Mouse (Mus musculus) liver, embryonic 11.5 days (tissue): ENCODE results near the gene Tmem116. TPM values are rescaled to one million over a fixed set of nuclear protein-coding genes. Genes with fewer than 3 reads are reported as not detected.

Experiments
- ATAC-seq: fragments of 200-750 bp; cut with Nextera tagmentation; replicated peaks from 2 replicates; pipeline ENCODE4 v1.8.0; 2017; ENCODE audit warnings: moderate number of reproducible peaks, mild to moderate bottlenecking, moderate TSS enrichment, moderate library complexity; ENCODE audit not compliant: low FRiP score
- DNase-seq: peaks from one replicate; pipeline ENCODE4 v3.0.0-alpha.2; 2017; ENCODE audit warnings: low spot score
- H3K27ac ChIP-seq: fragments of 300-500 bp; sonication (generic); 2 replicates; pipeline ENCODE4 v1.5.1; 2014; ENCODE audit warnings: mild to moderate bottlenecking, low read depth, low read length, control low read depth
- H3K27me3 ChIP-seq: fragments of 300-500 bp; sonication (generic); replicated peaks from 2 replicates; pipeline ENCODE4 v1.6.1; 2014; ENCODE audit warnings: low read length, mixed read lengths; ENCODE audit not compliant: control insufficient read depth, insufficient read depth
- H3K36me3 ChIP-seq: fragments of 300-500 bp; sonication (generic); 2 replicates; pipeline ENCODE4 v1.6.1; 2014; ENCODE audit warnings: mild to moderate bottlenecking, low read length, moderate library complexity, mixed read lengths; ENCODE audit not compliant: control insufficient read depth, insufficient read depth
- H3K4me1 ChIP-seq: fragments of 300-500 bp; sonication (generic); replicated peaks from 2 replicates; pipeline ENCODE4 v1.6.1; 2014; ENCODE audit warnings: low read length, mixed read lengths; ENCODE audit not compliant: control insufficient read depth, insufficient read depth
- H3K4me2 ChIP-seq: fragments of 300-500 bp; sonication (generic); 2 replicates; pipeline ENCODE4 v1.6.1; 2014; ENCODE audit warnings: mild to moderate bottlenecking, control low read depth, moderate library complexity
- H3K4me3 ChIP-seq: fragments of 300-500 bp; sonication (generic); 2 replicates; pipeline ENCODE4 v1.5.1; 2014; ENCODE audit warnings: low read depth, low read length, control low read depth
- H3K9ac ChIP-seq: fragments of 300-500 bp; sonication (generic); 2 replicates; pipeline ENCODE4 v1.6.1; 2014; ENCODE audit warnings: low read depth, low read length, control low read depth
- H3K9me3 ChIP-seq: fragments of 300-500 bp; sonication (generic); 2 replicates; pipeline ENCODE4 v1.6.1; 2016; ENCODE audit warnings: low read length, inconsistent platforms, mixed read lengths; ENCODE audit not compliant: control insufficient read depth
- WGBS: fragments of 180-500 bp; shearing (Covaris S2); extraction: QIAGEN DNeasy Blood & Tissue Kit; methylation state at CpG from one replicate; pipeline ENCODE4 v1.1.7; 2014; 5-methylcytosine and 5-hydroxymethylcytosine counted together
- polyA plus RNA-seq: library from polyadenylated mRNA; unstranded; fragments of >200 nt; fragmentation: Nextera tagmentation; extraction: Ambion mirVana; gene quantifications from 2 replicates; pipeline ENCODE4 v1.2.1, GENCODE M21; 2014

Tmem116 gene
- polyA plus RNA-seq: 1.1 and 2.6 TPM in 2 replicates

DNA sequence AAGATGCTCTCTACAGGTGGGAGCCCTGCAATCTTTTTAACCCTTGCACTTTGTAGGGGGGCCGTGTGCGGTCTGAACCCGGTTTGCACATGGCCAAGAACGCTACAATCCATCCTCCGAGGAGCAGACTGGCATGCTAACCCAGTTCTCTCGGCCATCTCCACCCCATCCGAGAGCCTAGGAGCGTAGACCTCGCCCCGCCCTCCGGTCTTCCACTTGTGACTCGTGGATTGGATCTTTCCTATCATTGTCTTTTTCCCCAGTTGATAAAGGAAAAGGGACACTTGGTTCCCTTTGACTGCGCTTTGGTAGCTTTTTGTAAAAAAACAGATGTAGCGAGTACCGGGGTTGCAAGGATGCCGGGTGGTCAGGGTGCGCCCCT, at the start of gene Tmem116:
Gene Tmem116 (plus strand): TSS at position 250 of the 382 bp plus-strand sequence.
- H3K4me1 ChIP-seq: peaks cover 27% of the 10 kb centered on the region

DNA sequence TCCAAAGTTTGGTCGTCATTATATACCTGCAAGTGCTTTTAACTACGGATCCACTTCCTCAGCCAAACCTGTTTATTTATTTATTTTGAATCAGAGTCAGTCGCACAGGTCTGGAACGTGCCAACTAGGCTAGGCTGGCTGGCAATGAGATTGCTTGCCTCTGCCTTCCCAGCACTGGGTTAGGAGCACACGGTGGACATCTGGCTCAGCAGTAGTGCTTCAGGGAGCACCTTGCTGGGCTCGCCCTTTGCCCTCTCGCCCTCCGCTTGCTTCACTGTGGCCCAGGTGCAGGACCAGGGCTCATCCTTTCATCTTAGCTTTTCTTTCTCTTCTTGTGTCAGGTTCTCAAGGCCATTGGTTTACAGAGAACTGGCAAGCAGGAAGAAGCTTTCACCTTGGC, 43.8 kb upstream of the Tmem116 start:
- H3K4me1 ChIP-seq: no peaks in the 10 kb centered on the region; the same call in 1 of the 2 replicates
- no peak overlapping the region for H3K4me3 ChIP-seq
- ATAC-seq (no peak), DNase-seq (no peak)
- no peak overlapping the region for H3K4me2 ChIP-seq
- no peak overlapping the region for H3K9ac ChIP-seq
- peaks cover 38% of the 10 kb centered on the region for H3K36me3 ChIP-seq
- H3K9me3 ChIP-seq: no peaks in the 10 kb centered on the region
- no peaks in the 10 kb centered on the region for H3K27me3 ChIP-seq
- H3K27ac ChIP-seq: no peak overlapping the region
- WGBS: 88% methylated on average over 8 of the region's 8 CpGs

More for the DNA sequence above, at the start of gene Tmem116:
- H3K4me3 ChIP-seq: peak within 1 kb of the TSS; percentile 74
- under 1% methylated on average over 17 of the region's 17 CpGs for WGBS
- H3K4me2 ChIP-seq: peak within 1 kb of the TSS; percentile 87
- ATAC-seq (peak; percentile 53), DNase-seq (peak; percentile 59)
- peaks cover 22% of the 10 kb centered on the region for H3K36me3 ChIP-seq
- no peaks in the 10 kb centered on the region for H3K27me3 ChIP-seq
- H3K9me3 ChIP-seq: no peaks in the 10 kb centered on the region
- H3K9ac ChIP-seq: peak within 1 kb of the TSS; percentile 97
- H3K27ac ChIP-seq: peak within 1 kb of the TSS; percentile 91

DNA sequence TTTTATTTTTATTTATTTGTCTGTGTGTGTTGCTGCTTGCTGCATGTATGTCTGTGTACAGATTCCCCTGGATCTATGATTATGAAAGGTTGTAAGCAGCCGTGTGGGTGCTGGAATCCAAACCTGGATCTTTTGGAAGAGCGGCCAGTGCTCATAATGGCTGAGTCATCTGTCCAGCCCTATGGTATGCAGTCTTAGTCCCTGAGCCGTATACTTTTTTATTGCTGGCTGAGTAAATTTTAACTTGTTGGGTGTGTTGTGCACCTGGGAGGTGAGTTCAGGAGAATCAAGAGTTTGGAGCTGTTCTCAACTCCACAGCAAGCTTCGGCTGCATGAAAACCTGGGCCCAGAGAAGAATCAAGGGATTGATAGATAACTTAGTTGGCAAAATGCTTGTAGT, 40.7 kb upstream of the Tmem116 start:
- H3K4me1 ChIP-seq: no peaks in the 10 kb centered on the region; the same call in 1 of the 2 replicates
- H3K9ac ChIP-seq: no peak overlapping the region
- no peak for ATAC-seq
- no peaks in the 10 kb centered on the region for H3K9me3 ChIP-seq
- H3K27ac ChIP-seq: no peak overlapping the region
- H3K27me3 ChIP-seq: no peaks in the 10 kb centered on the region
- H3K4me3 ChIP-seq: no peak overlapping the region
- no peak for DNase-seq
- H3K4me2 ChIP-seq: no peak overlapping the region
- H3K36me3 ChIP-seq: peaks cover 60% of the 10 kb centered on the region
- 95% methylated on average over 4 of the region's 4 CpGs for WGBS

DNA sequence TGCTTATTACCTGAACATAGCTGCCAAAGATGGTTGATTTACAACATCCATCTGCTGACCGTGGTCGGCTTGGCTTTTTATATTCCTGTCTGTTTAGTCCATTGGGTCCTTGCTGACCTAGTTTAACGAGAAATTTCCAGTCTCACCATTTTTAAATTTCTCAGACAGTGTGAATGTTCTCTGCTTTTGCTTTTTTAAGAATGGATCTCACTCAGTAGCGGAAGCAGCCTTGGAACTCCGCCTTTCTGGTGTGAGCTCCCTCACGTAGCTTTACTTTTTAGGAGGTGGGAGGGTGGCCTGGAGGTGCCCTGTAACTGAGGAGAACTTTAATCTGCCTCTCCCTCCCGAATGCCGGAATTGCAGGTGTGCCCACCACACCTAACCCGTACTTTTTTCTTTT, 31.0 kb upstream of the Tmem116 start:
- Histone ChIP-seq H3K36me3 (peaks cover 78% of the 10 kb centered on the region), H3K27me3 (no peaks in the 10 kb centered on the region), H3K9me3 (no peaks in the 10 kb centered on the region), H3K4me1 (no peaks in the 10 kb centered on the region), H3K4me2 (no peak overlapping the region), H3K4me3 (no peak overlapping the region), H3K9ac (no peak overlapping the region), H3K27ac (no peak overlapping the region)
- no peak for ATAC-seq
- 92% methylated on average over 9 of the region's 9 CpGs for WGBS
- DNase-seq: no peak

DNA sequence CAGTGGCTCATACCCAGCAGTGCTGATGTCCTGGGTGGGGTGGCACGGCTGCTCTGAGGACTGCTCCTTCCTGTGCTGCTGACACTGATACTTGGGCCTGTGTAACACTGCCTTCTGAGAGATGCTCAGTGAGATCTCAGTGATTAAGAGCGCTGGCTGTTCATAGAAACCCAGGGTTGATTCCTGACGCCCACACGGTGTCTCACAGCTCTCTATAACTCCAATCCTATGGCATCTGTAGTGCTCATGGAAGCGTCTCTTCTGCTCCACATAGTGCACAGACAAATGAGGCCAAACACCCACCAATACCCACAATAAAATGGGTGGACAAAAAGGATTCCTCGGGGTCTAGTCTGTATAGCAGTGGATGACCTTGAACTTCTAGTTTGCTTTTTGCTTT, 28.9 kb upstream of the Tmem116 start:
- Histone ChIP-seq H3K9me3 (no peaks in the 10 kb centered on the region), H3K4me1 (no peaks in the 10 kb centered on the region), H3K4me3 (no peak overlapping the region), H3K36me3 (peaks cover 77% of the 10 kb centered on the region), H3K27me3 (no peaks in the 10 kb centered on the region), H3K9ac (no peak overlapping the region), H3K4me2 (no peak overlapping the region), H3K27ac (no peak overlapping the region)
- WGBS: 88% methylated on average over 6 of the region's 6 CpGs
- no peak for ATAC-seq
- no peak for DNase-seq

DNA sequence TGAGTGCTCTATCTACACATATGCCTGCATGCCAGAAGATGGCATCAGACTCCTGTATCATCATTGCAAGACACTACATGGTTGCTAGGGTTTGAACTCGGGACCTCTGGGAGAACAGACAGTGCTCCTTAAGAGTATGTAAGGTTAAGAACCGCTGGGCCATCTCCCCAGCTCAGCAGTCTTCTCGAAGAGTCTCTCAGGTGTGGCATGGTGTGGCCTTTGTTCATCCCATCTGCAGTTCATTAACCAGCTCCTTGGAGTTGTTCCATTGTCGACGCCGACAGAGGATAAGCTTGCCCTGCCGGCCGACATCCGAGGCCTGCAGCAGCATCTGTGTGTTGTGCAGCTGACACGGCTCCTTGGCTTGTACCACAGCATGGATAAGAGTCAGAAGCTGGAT, 28.4 kb upstream of the Tmem116 start:
- DNase-seq (no peak), ATAC-seq (no peak)
- no peak overlapping the region for H3K4me2 ChIP-seq
- no peak overlapping the region for H3K27ac ChIP-seq
- WGBS: 92% methylated on average over 10 of the region's 10 CpGs
- no peak overlapping the region for H3K4me3 ChIP-seq
- H3K9ac ChIP-seq: no peak overlapping the region
- H3K27me3 ChIP-seq: no peaks in the 10 kb centered on the region
- H3K9me3 ChIP-seq: no peaks in the 10 kb centered on the region
- peaks cover 77% of the 10 kb centered on the region for H3K36me3 ChIP-seq
- H3K4me1 ChIP-seq: no peaks in the 10 kb centered on the region

DNA sequence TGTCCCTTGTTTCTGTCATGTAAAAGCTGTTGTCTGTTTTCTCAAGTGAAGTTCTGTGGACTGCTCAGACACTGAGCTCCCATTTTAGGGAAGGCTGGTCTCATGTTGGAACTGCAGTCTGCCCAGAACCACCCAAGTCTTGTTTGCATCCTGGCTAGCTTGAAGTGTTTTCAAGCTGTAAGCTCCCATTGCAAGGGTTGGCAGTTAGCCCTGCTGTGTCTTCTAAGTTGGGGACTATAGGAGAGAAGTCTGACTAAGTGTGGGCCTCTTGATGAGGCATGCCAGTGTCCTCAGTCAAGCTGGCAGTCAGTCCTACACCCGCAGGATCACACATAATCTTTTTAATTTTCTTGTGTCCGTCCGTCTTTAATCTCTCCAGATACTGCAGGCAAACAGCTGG, 22.7 kb upstream of the Tmem116 start:
- Histone ChIP-seq H3K27ac (no peak overlapping the region), H3K27me3 (no peaks in the 10 kb centered on the region), H3K9me3 (no peaks in the 10 kb centered on the region), H3K4me2 (no peak overlapping the region), H3K9ac (no peak overlapping the region), H3K36me3 (peaks cover 82% of the 10 kb centered on the region), H3K4me1 (no peaks in the 10 kb centered on the region), H3K4me3 (no peak overlapping the region)
- no peak for DNase-seq
- 92% methylated on average over 3 of the region's 3 CpGs for WGBS
- ATAC-seq: no peak

DNA sequence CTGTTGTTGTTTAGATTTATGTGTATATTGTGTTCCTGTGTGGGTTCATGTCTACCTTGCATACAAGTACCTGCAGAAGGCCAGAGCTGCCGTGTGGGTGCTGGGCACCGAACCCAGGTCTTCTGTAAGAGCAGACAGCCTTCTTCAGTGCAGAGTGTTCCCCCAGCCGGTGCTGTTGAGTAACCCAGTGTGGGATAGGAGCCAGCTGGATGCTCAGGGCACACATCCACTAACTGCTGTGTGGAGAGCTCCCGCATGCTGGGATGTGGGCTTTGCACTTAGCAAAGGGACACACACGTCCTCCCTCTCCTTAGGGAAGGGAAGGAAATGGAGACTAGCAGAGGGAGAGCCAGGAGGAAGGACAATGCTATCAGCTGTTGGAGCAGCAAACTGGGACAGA, 13.6 kb upstream of the Tmem116 start:
- ATAC-seq (no peak), DNase-seq (no peak)
- no peak overlapping the region for H3K4me3 ChIP-seq
- peaks cover 74% of the 10 kb centered on the region for H3K36me3 ChIP-seq
- H3K9me3 ChIP-seq: no peaks in the 10 kb centered on the region
- H3K4me1 ChIP-seq: no peaks in the 10 kb centered on the region
- no peak overlapping the region for H3K9ac ChIP-seq
- no peaks in the 10 kb centered on the region for H3K27me3 ChIP-seq
- H3K27ac ChIP-seq: no peak overlapping the region
- no peak overlapping the region for H3K4me2 ChIP-seq
- 87% methylated on average over 5 of the region's 5 CpGs for WGBS

DNA sequence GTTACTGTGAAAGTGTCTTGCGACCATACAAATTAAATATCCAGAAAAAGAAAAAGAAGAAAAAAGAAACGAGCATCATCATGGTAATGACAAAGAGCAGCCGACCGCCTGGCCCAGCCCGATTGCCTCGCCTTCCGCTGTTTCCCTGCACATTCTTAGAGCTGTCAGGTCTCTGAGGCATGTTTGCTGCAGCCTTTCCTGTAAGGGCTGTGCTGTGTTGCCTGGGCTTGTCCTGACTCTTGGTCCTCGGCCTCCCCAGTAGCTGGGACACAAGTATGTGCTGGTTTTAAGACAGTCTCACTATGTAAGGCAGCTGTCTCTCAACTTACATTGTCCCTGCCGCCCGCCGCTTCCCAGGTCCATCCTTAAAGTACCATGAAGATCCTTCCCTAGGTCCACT, 12.9 kb upstream of the Tmem116 start:
- H3K9ac ChIP-seq: no peak overlapping the region
- peaks cover 72% of the 10 kb centered on the region for H3K36me3 ChIP-seq
- DNase-seq (no peak), ATAC-seq (no peak)
- H3K4me1 ChIP-seq: no peaks in the 10 kb centered on the region
- WGBS: 94% methylated on average over 11 of the region's 11 CpGs
- no peak overlapping the region for H3K4me3 ChIP-seq
- H3K4me2 ChIP-seq: no peak overlapping the region
- H3K27ac ChIP-seq: no peak overlapping the region
- H3K9me3 ChIP-seq: no peaks in the 10 kb centered on the region
- H3K27me3 ChIP-seq: no peaks in the 10 kb centered on the region
